Mouse (Mus musculus): ENCODE results near the gene P3h3. TPM values are rescaled to one million over a fixed set of nuclear protein-coding genes. Genes with fewer than 3 reads are reported as not detected.

P3h3 gene
- polyA plus RNA-seq, 1 experiment, result 26.8 TPM

- Histone ChIP-seq H3K36me3 (ENCODE audit: control insufficient read depth, insufficient read depth, low read length) (peaks cover 11% of the 10 kb centered on the region), H3K4me3 (ENCODE audit: control insufficient read depth, insufficient read depth, low read length) (peak within 1 kb of the TSS; percentile 72), H3K4me1 (replicated peaks; ENCODE audit: control insufficient read depth, insufficient read depth, low read length) (peaks cover 14% of the 10 kb centered on the region), H3K27me3 (ENCODE audit: control insufficient read depth, insufficient read depth, low read length) (no peaks in the 10 kb centered on the region), H3K27ac (ENCODE audit: control insufficient read depth, insufficient read depth, low read length) (peak within 1 kb of the TSS; percentile 58)
- under 1% methylated on average over 55 of the region's 55 CpGs for WGBS
- DNase-seq, result peak; percentile 98
- TF ChIP-seq POLR2A (IDR thresholded peaks at IDR 0.05; ENCODE audit: control insufficient read depth, extremely low read depth, insufficient read depth, low read length, poor library complexity) (peak; percentile 57; the same call in 1 of the 2 replicates), CTCF (IDR thresholded peaks at IDR 0.05; ENCODE audit: borderline replicate concordance, control insufficient read depth, extremely low read depth, insufficient read depth, low read length, poor library complexity) (0 out of 2 replicates have a peak, but pooled peaks have one; percentile 44)
These were observed 28.4 kb downstream of the P3h3 start, which contains the start of the genes Usp5 and Cdca3 for GRCm38 (mm10) chr6:124828868-124829798. TSS of gene Usp5 (minus strand) at chr6:124829484. TSS of gene Cdca3 (plus strand) at chr6:124829547.

GRCm38 (mm10) chr6:124828101-124828592, 29.4 kb downstream of the P3h3 start:
- DNase-seq, result peak; percentile 40
- peaks cover 20% of the 10 kb centered on the region for H3K36me3 ChIP-seq (ENCODE audit: control insufficient read depth, insufficient read depth, low read length)
- WGBS, result 23% methylated on average over 10 of the region's 10 CpGs

GRCm38 (mm10) chr6:124822049-124822448, 35.5 kb downstream of the P3h3 start:
- no peaks in the 10 kb centered on the region for H3K4me1 ChIP-seq (replicated peaks; ENCODE audit: control insufficient read depth, insufficient read depth, low read length)
- over 99% methylated on average over 4 of the region's 4 CpGs for WGBS
- no peak overlapping the region for H3K4me3 ChIP-seq (ENCODE audit: control insufficient read depth, insufficient read depth, low read length)
- no peak overlapping the region for H3K27ac ChIP-seq (ENCODE audit: control insufficient read depth, insufficient read depth, low read length)
- DNase-seq, result no peak
- H3K36me3 ChIP-seq (ENCODE audit: control insufficient read depth, insufficient read depth, low read length), result peaks cover 62% of the 10 kb centered on the region
- no peaks in the 10 kb centered on the region for H3K27me3 ChIP-seq (ENCODE audit: control insufficient read depth, insufficient read depth, low read length)
- TF ChIP-seq POLR2A (IDR thresholded peaks at IDR 0.05; ENCODE audit: control insufficient read depth, extremely low read depth, insufficient read depth, low read length, poor library complexity) (no peak), CTCF (IDR thresholded peaks at IDR 0.05; ENCODE audit: borderline replicate concordance, control insufficient read depth, extremely low read depth, insufficient read depth, low read length, poor library complexity) (no peak)

More at GRCm38 (mm10) chr6:124828101-124828592, 29.4 kb downstream of the P3h3 start:
- H3K27me3 ChIP-seq (ENCODE audit: control insufficient read depth, insufficient read depth, low read length), result no peaks in the 10 kb centered on the region
- no peak overlapping the region for H3K27ac ChIP-seq (ENCODE audit: control insufficient read depth, insufficient read depth, low read length)
- TF ChIP-seq POLR2A (IDR thresholded peaks at IDR 0.05; ENCODE audit: control insufficient read depth, extremely low read depth, insufficient read depth, low read length, poor library complexity), result no peak
- TF ChIP-seq CTCF (IDR thresholded peaks at IDR 0.05; ENCODE audit: borderline replicate concordance, control insufficient read depth, extremely low read depth, insufficient read depth, low read length, poor library complexity), result no peak
- peak overlapping the region; percentile 39 for H3K4me3 ChIP-seq (ENCODE audit: control insufficient read depth, insufficient read depth, low read length)
- peaks cover 14% of the 10 kb centered on the region for H3K4me1 ChIP-seq (replicated peaks; ENCODE audit: control insufficient read depth, insufficient read depth, low read length)

- 97% methylated on average over 5 of the region's 5 CpGs for WGBS
- Histone ChIP-seq H3K27ac (ENCODE audit: control insufficient read depth, insufficient read depth, low read length) (no peak overlapping the region), H3K27me3 (ENCODE audit: control insufficient read depth, insufficient read depth, low read length) (no peaks in the 10 kb centered on the region), H3K4me1 (replicated peaks; ENCODE audit: control insufficient read depth, insufficient read depth, low read length) (no peaks in the 10 kb centered on the region), H3K36me3 (ENCODE audit: control insufficient read depth, insufficient read depth, low read length) (peaks cover 62% of the 10 kb centered on the region), H3K4me3 (ENCODE audit: control insufficient read depth, insufficient read depth, low read length) (no peak overlapping the region)
- TF ChIP-seq CTCF (IDR thresholded peaks at IDR 0.05; ENCODE audit: borderline replicate concordance, control insufficient read depth, extremely low read depth, insufficient read depth, low read length, poor library complexity), result no peak
- no peak for TF ChIP-seq POLR2A (IDR thresholded peaks at IDR 0.05; ENCODE audit: control insufficient read depth, extremely low read depth, insufficient read depth, low read length, poor library complexity)
- no peak for DNase-seq
These were observed 36.7 kb downstream of the P3h3 start for GRCm38 (mm10) chr6:124820891-124821290.

- Histone ChIP-seq H3K36me3 (ENCODE audit: control insufficient read depth, insufficient read depth, low read length) (peaks cover 44% of the 10 kb centered on the region), H3K27me3 (ENCODE audit: control insufficient read depth, insufficient read depth, low read length) (no peaks in the 10 kb centered on the region), H3K27ac (ENCODE audit: control insufficient read depth, insufficient read depth, low read length) (no peak overlapping the region), H3K4me1 (replicated peaks; ENCODE audit: control insufficient read depth, insufficient read depth, low read length) (peaks cover 9% of the 10 kb centered on the region), H3K4me3 (ENCODE audit: control insufficient read depth, insufficient read depth, low read length) (no peak overlapping the region)
- no peak for DNase-seq
- 60% methylated on average over 8 of the region's 8 CpGs for WGBS
- TF ChIP-seq CTCF (IDR thresholded peaks at IDR 0.05; ENCODE audit: borderline replicate concordance, control insufficient read depth, extremely low read depth, insufficient read depth, low read length, poor library complexity) (no peak), POLR2A (IDR thresholded peaks at IDR 0.05; ENCODE audit: control insufficient read depth, extremely low read depth, insufficient read depth, low read length, poor library complexity) (no peak)
These were observed 39.6 kb downstream of the P3h3 start for GRCm38 (mm10) chr6:124817971-124818370.

GRCm38 (mm10) chr6:124817563-124817962, 40.0 kb downstream of the P3h3 start:
- TF ChIP-seq CTCF (IDR thresholded peaks at IDR 0.05; ENCODE audit: borderline replicate concordance, control insufficient read depth, extremely low read depth, insufficient read depth, low read length, poor library complexity) (no peak), POLR2A (IDR thresholded peaks at IDR 0.05; ENCODE audit: control insufficient read depth, extremely low read depth, insufficient read depth, low read length, poor library complexity) (no peak)
- Histone ChIP-seq H3K27me3 (ENCODE audit: control insufficient read depth, insufficient read depth, low read length) (no peaks in the 10 kb centered on the region), H3K27ac (ENCODE audit: control insufficient read depth, insufficient read depth, low read length) (no peak overlapping the region), H3K4me1 (replicated peaks; ENCODE audit: control insufficient read depth, insufficient read depth, low read length) (peaks cover 13% of the 10 kb centered on the region), H3K36me3 (ENCODE audit: control insufficient read depth, insufficient read depth, low read length) (peaks cover 40% of the 10 kb centered on the region), H3K4me3 (ENCODE audit: control insufficient read depth, insufficient read depth, low read length) (no peak overlapping the region)
- WGBS, result 97% methylated on average over 8 of the region's 8 CpGs
- no peak for DNase-seq
